Mouse (Mus musculus) cerebellum, adult 9-11 months (tissue): ENCODE results near the gene Atp5d.
A peak's percentile ranks its signal among the peaks of the same experiment; 100 is the strongest.

ENCODE experiments used
- DNase-seq: peaks from one replicate; pipeline ENCODE4 v3.0.0; 2022

Atp5d gene

DNA sequence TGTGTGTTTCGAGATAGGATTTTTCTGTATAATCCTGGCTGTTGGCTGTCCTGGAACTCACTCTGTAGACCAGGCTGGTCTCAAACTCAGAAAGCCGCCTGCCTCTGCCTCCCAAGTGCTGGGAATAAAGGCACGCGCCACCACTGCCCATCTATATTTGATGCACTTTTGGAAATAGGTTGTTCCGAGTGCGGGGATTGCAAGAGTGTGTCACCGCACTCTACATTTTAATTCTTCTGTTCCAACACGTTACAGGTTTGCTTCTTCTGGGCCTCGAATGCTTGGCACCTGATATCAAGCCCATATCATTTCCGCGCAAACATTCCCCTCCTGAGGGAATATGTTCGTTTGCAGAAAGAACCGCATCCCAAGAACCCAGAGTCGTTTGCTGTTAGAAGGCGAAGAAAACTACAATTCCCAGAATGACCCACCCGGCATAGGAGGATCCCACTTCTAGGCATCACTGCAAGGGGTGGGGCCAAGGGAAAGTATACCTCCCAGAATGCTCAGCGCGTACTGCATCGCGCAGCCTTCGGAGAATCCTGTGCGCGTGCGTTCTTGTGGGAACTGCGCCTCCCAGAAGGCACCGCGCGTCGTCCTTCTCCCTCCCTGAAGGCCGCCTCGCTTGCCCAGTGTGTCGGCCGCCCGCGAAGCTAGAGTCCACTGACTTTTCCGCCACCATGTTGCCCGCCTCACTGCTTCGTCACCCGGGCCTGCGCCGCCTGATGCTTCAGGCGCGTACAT lies 3.5 kb downstream of the Atp5d start:
- DNase-seq = peak; percentile 98

DNA sequence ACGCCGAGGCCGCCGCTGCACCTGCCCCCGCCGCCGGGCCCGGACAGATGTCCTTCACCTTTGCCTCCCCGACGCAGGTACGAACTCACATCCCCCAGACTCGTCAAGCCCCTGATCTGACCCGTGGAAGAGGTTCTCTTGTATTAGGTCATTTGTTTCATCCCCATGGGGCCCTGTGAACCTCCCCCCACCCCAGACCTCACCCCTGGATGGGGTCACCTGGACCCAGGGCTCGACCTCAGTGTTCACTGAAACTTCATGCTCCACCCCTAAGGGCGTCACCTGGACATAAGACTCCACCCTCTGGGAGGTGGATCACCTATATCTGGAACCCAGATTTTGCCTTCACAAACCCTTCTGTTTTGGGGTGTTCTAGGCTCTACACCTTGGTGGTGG lies 4.1 kb downstream of the Atp5d start:
- DNase-seq = no peak

GRCm38 (mm10) chr10:80143664-80144063 lies 5.2 kb downstream of the Atp5d start:
- peak; percentile 70 for DNase-seq

DNA sequence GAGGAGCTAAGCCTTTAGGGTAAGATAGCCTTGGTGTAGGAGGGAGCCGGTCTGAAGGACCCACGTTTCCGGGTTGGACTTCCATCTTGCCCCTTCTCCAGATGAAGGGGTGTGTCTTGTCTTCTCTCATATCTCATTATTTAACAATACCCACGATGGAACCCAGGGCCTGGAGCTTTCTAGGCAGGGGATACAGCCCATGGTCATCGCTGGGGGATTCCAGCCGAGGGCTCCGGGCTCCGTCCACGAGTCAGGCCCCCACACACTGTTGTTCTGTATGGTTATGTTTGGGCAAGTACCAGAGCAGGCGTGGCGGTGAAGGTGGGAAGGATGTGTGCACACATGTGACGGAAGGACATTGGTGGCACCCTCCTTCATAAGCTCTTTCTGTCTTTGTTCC lies 5.7 kb downstream of the Atp5d start:
- DNase-seq = peak; percentile 65

DNA sequence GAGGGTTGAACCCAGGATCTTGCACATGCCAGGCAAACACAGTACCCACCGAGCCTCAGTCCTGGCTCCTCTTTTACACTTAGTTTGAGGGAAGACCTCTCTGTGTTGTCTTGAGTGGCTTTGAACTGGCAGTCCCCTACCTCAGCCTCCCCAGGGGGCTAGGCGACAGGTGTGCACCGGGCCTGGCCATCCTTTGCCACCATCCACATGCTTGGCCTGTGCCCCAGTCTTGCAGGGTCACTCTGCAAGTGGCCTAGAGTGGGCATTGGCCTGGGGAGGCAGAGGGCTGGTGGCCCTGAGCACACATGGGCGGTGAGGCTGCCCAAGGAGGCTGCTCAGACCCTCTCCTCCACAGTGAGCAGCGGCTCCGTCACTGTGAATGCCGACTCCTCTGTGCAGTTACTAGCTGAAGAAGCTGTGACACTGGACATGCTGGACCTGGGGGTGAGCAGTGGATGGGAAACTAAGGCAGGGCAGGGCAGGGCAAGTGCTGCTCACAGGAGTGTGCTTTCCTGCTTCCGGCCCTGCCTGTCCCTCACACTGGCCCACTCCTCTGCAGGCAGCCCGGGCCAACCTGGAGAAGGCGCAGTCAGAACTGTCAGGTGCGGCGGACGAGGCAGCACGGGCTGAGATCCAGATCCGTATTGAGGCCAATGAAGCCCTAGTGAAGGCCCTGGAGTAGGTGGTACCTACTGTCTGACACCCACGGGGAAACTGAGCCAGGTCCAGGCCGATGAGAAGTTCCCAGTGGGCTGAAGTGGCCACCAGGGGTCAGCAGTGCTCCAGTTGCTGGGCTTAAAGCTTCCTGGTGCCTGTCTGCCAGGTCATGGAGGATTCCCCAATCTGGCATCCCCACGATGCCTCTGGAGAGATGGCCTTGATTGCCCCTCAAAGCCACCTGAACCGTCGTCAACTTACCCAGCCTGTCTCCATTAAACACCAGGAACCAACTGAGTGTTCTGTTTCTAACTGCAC lies 6.7 kb downstream of the Atp5d start:
- peak; percentile 85 for DNase-seq

DNA sequence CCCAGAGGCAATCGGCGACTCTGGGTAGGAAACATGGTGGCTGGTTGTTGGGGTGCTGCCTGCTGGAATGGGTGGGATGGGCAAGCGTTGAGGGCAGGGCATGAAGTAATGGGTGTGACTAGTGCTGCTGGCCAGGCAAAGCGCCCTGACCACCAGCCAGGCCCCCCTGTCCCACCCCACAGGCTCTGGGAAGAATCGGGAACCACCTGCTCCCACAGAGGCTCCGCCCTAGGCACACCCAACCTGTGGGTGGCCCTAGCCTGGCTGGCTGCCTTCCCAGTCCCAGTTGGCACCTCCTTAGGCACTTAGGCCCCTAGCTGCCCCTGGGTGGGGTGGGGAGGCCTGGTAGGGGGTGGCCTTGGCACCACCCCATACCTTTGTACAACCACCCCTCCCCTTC lies 7.5 kb downstream of the Atp5d start:
- peak; percentile 84 for DNase-seq

DNA sequence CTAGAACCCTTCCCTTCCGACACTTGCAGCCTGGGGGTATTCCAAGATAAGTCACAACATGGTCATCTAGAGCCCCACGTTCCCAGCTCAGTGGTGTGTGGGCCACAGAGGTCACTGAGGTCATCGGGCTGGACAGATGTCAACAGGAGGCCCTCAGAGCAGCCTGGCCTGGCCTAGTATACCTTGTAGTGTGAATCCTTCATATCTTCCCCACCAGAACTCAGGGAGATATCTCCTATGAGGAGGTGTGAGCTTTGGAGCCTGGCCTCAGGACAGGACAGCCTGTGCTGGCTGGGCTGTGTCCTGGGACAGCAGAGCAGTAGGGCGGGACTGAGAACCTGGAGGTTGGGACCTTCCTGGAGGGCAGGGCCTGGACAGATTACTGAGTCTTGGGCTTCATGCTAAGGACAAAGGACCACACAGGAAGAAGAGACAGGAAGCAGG lies 8.2 kb downstream of the Atp5d start:
- peak; percentile 77 for DNase-seq

DNA sequence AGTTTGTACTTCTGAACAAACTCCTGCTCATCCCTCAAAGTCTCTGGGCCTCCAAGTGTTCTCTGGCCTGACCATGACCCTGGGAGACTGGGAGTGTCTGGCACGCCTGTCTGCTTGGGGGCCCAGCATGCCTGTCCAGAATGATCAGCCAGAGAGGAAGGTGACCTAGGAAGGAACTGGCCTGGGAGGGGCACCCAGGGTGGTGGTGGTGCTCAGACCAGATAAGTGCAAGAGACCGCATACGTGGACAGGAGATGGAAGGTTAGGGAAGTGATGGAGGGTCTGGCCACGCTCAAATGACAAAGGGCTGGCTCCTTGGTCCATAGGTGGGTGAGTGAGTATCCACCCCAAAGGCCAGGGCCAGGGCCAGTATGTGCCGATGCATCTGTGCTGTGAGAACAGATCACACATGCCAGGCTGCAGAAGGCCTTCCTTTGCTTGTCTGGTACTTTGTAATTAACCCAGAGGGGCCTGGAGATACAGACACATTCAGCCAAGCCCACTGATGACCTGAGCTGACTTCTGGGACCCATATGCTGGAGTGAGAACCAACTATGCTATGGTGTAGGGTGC lies 8.8 kb downstream of the Atp5d start:
- peak; percentile 71 for DNase-seq

- peak; percentile 86 for DNase-seq
These were observed 9.5 kb downstream of the Atp5d start, which contains the start of gene Midn for GRCm38 (mm10) chr10:80147719-80148601. Midn (plus strand) TSS chr10:80148272.

DNA sequence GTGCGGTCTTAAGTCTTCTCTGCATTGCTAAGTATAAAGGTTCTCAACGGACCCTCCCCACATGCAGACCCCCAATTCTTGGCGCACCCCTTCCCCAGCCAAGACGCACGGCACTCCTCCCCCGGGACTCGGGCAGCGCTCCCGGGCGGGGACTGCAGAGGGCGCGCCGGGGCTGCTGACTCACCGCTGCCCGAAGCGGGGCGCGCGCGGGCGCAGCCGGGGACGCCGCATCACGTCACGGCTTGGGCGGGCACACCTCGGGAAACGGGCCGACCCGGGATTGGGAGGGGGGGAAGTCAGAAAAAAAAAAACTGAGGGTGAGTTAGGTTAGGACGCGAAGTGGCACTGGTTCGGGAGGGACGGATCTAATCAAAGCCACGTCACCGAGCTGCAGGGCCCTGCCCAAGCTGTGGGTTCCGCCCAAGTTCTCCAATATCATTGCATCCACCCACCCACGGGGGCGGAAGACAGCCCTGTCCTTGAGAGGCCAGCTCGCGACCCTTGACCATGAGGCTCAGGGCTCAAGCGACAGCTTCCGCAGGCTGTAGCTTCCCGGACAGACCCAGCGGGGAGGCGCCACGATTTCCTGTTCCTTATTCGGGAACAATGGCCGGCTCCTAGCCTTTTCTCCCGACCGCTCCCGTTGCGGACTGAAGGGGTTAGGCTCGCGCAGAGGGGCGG lies 10.3 kb downstream of the Atp5d start:
- DNase-seq = peak; percentile 96

- peak; percentile 99 for DNase-seq
These were observed 11.1 kb downstream of the Atp5d start for GRCm38 (mm10) chr10:80149291-80150225.

- DNase-seq = peak; percentile 86
These were observed 12.1 kb downstream of the Atp5d start for GRCm38 (mm10) chr10:80150226-80151210.

GRCm38 (mm10) chr10:80151211-80152034 lies 13.0 kb downstream of the Atp5d start:
- DNase-seq = peak; percentile 81

DNA sequence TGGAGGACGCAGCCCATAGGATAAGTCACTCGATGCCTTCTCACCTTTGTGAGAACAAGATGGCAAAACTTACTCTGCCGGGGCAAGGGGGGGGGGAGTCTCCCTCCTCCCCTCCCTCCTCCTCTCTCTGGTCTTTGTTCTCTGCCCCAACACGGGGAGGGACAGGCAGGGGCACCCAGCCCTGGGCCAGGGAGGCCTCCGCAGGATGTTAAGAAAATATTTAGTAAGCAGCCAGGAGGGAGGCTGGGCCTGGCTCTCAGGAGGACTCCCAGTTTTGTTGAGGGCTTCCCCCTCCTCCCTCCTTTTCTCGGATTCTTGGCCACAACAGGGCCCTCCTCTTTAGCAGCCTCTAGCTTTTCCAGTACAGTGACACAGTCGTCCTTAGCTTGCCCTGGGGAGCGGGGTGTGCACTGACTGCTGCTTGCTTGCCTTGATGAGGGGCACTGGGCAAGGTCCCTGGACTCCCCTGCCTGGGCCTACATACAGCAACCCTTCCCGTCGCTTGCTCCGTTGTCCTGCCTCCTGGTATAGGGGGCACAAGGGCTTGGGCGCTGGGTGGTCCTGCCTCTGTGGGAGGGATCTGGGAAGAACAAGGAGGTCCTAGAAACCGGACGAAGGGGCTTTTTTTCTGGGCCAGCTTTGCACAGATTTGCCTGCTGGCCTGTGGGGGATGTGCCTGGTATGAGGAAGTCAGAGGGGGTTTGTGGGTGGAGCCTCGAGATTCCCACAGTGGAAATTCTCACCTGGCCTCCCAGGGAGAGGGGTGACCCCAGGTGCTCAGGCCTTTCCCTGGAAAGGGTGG lies 13.8 kb downstream of the Atp5d start:
- DNase-seq = peak; percentile 72

DNA sequence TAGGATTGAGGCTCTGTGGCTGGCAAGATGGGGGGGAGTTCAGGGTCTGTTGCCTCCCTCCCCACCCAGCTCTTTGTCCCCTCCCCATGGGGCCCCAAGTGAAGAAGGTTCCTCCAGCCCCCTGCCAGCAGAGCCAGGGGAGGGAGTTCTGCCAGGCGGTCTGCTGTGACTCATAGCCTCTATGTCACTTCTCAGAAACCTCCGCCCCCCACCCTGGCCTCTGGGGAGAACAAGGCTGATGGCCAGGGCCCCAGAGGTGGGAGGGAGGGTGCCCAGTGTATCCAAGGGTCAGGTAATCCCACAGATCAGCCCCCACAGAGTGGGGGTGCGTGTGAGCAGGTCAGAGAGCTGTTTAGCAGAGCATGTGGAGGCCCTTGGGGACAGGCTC lies 14.4 kb downstream of the Atp5d start:
- peak; percentile 75 for DNase-seq

- DNase-seq = no peak
These were observed 15.3 kb downstream of the Atp5d start for GRCm38 (mm10) chr10:80153713-80154112.

DNA sequence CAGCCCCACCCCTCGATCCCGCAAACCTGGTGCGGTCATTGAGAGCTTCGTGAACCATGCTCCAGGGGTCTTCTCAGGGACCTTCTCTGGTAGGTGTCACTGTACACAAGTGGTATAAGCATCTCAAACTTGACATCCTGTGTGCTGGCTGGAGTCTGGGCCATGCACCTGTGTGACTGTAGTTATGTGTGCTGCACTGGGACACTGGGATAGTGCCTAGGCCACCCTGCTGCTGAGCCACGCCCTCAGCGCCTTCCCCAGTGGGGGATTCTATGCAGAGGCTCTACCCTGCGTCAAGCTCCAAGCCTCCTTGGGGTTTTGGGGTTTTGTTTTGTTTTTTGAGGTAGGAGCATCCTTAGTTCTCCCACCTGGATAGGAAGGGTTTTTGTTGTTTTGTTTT lies 16.0 kb downstream of the Atp5d start:
- no peak for DNase-seq
